Mouse (Mus musculus): ENCODE data around the gene A130010J15Rik. TPM values are rescaled to one million over a fixed set of nuclear protein-coding genes. Genes with fewer than 3 reads are reported as not detected.

A130010J15Rik gene
- polyA plus RNA-seq, 1 experiment from 2014 or later = 16.0 TPM

GRCm38 (mm10) chr1:193191675-193192283 is 23.9 kb downstream of the A130010J15Rik start:
- Histone ChIP-seq H3K4me2 (no peak overlapping the region), H3K4me3 (replicated peaks) (no peak overlapping the region), H3K9ac (no peak overlapping the region), H3K9me3 (no peaks in the 10 kb centered on the region), H3K4me1 (peaks cover 17% of the 10 kb centered on the region), H3K27me3 (0 out of 2 replicates have a peak, but pooled peaks cover 3% of the 10 kb centered on the region), H3K36me3 (replicated peaks) (no peaks in the 10 kb centered on the region), H3K27ac (no peak overlapping the region)
- no peak for ATAC-seq (ENCODE audit: low FRiP score)
- WGBS = 90% methylated on average over 7 of the region's 7 CpGs

DNA sequence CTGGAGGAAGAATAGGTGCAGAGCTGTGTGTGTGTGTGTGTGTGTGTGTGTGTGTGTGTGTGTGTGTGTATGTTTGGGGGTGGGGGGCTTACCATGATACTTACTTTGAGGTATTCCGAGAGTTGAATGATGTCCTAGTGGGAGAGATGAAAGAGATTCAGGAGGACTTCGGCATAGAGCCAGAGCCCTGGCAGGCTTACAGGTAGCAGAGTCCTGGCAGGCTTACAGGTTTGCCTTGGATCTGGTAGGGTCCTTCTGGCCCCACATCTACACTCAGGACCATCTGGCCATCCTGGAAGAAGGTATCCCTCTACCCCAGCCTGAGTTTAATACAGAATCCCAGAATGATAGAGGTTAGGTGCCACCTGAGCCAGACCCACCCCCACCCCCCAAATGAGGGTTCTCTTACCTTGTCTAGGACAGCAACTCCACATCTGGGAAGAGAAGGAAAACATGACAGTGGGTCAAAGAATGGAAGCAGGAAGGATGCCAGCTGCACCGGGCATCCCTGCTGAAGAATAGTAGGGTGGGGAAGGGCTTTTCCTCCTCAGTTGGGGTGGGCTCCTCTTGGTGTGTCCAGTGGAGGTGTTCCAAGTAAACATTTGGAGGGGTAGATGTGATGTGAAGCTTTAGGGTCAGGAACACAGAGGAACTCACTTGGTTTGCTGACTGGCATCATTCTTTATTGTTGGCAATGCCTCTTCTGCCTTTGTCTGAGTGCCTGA is 26.7 kb downstream of the A130010J15Rik start:
- ATAC-seq (ENCODE audit: low FRiP score) = no peak
- no peaks in the 10 kb centered on the region for H3K36me3 ChIP-seq (replicated peaks)
- H3K4me1 ChIP-seq = peaks cover 5% of the 10 kb centered on the region
- H3K27ac ChIP-seq = no peak overlapping the region
- H3K27me3 ChIP-seq = 0 out of 2 replicates have a peak, but pooled peaks cover 3% of the 10 kb centered on the region
- H3K4me2 ChIP-seq = no peak overlapping the region
- WGBS = 89% methylated on average over 3 of the region's 3 CpGs
- no peak overlapping the region for H3K9ac ChIP-seq
- no peak overlapping the region for H3K4me3 ChIP-seq (replicated peaks)
- no peaks in the 10 kb centered on the region for H3K9me3 ChIP-seq

DNA sequence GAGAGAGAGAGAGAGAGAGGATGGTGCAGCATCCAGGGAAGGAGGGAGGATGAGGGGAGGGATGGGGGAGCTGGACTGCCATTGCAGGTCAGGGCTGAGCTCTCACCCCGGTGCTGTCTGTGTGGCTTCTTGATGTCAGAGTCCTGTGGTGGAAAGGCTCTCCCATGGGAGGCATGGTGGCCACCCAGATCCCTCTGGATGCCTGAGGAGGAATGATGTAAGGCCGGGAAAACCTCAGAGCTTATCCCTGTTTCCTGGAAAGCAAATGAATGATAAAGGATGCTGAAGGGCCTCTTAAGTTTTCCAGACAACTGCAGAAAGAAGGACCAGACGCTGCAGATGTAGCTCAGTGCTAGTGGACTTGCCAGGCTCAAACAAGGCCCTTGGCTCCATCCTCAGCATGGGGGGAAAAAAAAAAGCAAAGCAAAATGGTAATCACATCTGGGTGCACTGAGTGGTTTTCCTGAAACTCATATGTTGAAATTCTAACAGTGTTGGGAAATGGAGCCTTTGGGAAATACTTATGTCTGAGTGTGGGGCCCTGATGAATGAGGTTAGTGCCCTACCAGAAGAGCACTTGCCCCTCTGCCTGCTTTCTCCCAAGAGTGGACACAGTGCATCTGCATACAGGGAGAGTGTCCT is 27.4 kb downstream of the A130010J15Rik start:
- Histone ChIP-seq H3K4me1 (no peaks in the 10 kb centered on the region), H3K4me2 (no peak overlapping the region), H3K27ac (no peak overlapping the region), H3K9ac (no peak overlapping the region), H3K9me3 (no peaks in the 10 kb centered on the region), H3K36me3 (replicated peaks) (no peaks in the 10 kb centered on the region), H3K27me3 (no peaks in the 10 kb centered on the region), H3K4me3 (replicated peaks) (no peak overlapping the region)
- no peak for ATAC-seq (ENCODE audit: low FRiP score)
- WGBS = 63% methylated on average over 3 of the region's 3 CpGs

- Histone ChIP-seq H3K36me3 (replicated peaks) (no peaks in the 10 kb centered on the region), H3K9me3 (no peaks in the 10 kb centered on the region), H3K4me3 (replicated peaks) (no peak overlapping the region), H3K4me2 (no peak overlapping the region), H3K27me3 (no peaks in the 10 kb centered on the region; the same call in 1 of the 2 replicates), H3K9ac (no peak overlapping the region), H3K4me1 (no peaks in the 10 kb centered on the region), H3K27ac (no peak overlapping the region)
- 93% methylated on average over 18 of the region's 18 CpGs for WGBS
- no peak for ATAC-seq (ENCODE audit: low FRiP score)
These were observed 29.8 kb downstream of the A130010J15Rik start for GRCm38 (mm10) chr1:193197494-193198205.

- Histone ChIP-seq H3K9me3 (no peaks in the 10 kb centered on the region), H3K4me2 (no peak overlapping the region), H3K4me3 (replicated peaks) (no peak overlapping the region), H3K27ac (no peak overlapping the region), H3K9ac (no peak overlapping the region), H3K36me3 (replicated peaks) (no peaks in the 10 kb centered on the region), H3K27me3 (no peaks in the 10 kb centered on the region; the same call in 1 of the 2 replicates), H3K4me1 (no peaks in the 10 kb centered on the region)
- no peak for ATAC-seq (ENCODE audit: low FRiP score)
- 80% methylated on average over 2 of the region's 2 CpGs for WGBS
These were observed 30.5 kb downstream of the A130010J15Rik start for GRCm38 (mm10) chr1:193198312-193198711.

DNA sequence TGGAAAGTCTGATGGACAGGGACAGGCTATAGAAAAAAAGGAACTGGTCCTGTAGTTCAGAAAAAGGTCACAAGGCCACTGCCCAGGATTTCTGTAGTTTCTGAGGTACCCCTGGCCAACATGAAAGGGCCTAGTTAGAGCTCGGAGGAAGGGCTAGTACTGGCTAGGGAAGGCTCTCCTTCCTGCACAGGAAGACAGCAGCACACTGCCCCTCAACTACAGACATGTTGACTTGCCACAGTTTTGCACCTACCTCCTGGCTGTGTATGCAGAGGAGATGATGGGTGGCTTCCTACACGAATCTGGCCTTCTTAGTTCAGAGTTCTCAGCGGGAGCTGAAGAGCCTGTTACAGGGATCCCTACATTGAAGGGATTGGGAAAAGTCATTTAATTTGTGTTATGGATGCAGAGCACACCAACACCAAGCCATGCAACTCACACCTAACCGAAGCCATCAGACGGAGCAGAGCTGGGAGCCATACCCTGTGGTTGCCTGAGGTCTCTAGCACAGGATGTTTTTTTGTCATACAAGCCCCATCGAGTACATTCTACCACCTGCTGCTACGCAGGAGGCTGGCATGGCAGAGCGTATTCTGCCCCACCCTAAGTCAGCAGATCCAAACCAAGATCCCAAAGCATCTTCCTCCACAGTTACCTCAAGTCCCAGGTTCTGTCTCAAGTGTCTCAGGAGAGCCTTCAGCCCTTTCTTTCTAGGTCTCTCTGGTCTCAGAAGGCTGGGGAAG is 33.0 kb downstream of the A130010J15Rik start:
- no peak for ATAC-seq (ENCODE audit: low FRiP score)
- WGBS = 83% methylated on average over 8 of the region's 8 CpGs
- Histone ChIP-seq H3K27ac (no peak overlapping the region), H3K4me1 (no peaks in the 10 kb centered on the region), H3K4me2 (no peak overlapping the region), H3K4me3 (replicated peaks) (no peak overlapping the region), H3K27me3 (no peaks in the 10 kb centered on the region; the same call in 1 of the 2 replicates), H3K9me3 (no peaks in the 10 kb centered on the region), H3K36me3 (replicated peaks) (no peaks in the 10 kb centered on the region), H3K9ac (no peak overlapping the region)

DNA sequence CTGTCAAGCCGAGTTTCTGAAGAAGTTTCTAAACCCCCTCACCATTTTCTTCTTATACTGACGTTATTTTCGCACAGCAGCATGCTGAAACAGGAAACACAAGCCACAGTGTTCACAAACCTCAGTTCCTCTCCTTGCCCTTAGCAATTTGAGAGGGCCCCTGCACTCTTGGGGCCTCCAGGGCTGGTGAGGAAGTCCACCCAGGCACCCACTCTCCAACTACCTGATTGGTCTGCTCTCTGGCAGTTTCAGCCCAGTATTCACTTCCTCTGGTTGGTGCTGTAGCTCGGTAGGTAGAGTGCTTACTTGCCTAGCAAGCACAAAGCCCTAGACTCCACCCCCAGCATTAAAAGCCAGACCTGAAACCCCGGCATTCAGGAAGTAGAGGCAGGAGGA is 33.5 kb downstream of the A130010J15Rik start, which contains the start of gene Traf3ip3:
TSS of gene Traf3ip3 (minus strand) at position 321 of the 396 bp plus-strand sequence.
- WGBS = 68% methylated on average over 5 of the region's 5 CpGs
- Histone ChIP-seq H3K4me2 (no peak within 1 kb of the TSS), H3K27ac (no peak within 1 kb of the TSS), H3K36me3 (replicated peaks) (no peaks in the 10 kb centered on the region), H3K9ac (no peak within 1 kb of the TSS), H3K4me3 (replicated peaks) (no peak within 1 kb of the TSS), H3K27me3 (no peaks in the 10 kb centered on the region; the same call in 1 of the 2 replicates), H3K9me3 (no peaks in the 10 kb centered on the region), H3K4me1 (no peaks in the 10 kb centered on the region)
- ATAC-seq (ENCODE audit: low FRiP score) = no peak

- no peaks in the 10 kb centered on the region for H3K4me1 ChIP-seq
- H3K9ac ChIP-seq = no peak overlapping the region
- H3K9me3 ChIP-seq = no peaks in the 10 kb centered on the region
- no peak for ATAC-seq (ENCODE audit: low FRiP score)
- WGBS = 81% methylated on average over 2 of the region's 2 CpGs
- H3K36me3 ChIP-seq (replicated peaks) = no peaks in the 10 kb centered on the region
- no peak overlapping the region for H3K4me3 ChIP-seq (replicated peaks)
- no peak overlapping the region for H3K27ac ChIP-seq
- no peak overlapping the region for H3K4me2 ChIP-seq
- H3K27me3 ChIP-seq = no peaks in the 10 kb centered on the region; the same call in 1 of the 2 replicates
These were observed 36.0 kb downstream of the A130010J15Rik start for GRCm38 (mm10) chr1:193203821-193204220.

- 93% methylated on average over 2 of the region's 2 CpGs for WGBS
- Histone ChIP-seq H3K9ac (no peak overlapping the region), H3K4me3 (replicated peaks) (no peak overlapping the region), H3K9me3 (no peaks in the 10 kb centered on the region), H3K27me3 (no peaks in the 10 kb centered on the region; the same call in 1 of the 2 replicates), H3K4me2 (no peak overlapping the region), H3K27ac (no peak overlapping the region), H3K4me1 (no peaks in the 10 kb centered on the region), H3K36me3 (replicated peaks) (no peaks in the 10 kb centered on the region)
- ATAC-seq (ENCODE audit: low FRiP score) = no peak
These were observed 37.6 kb downstream of the A130010J15Rik start for GRCm38 (mm10) chr1:193205431-193205830.

GRCm38 (mm10) chr1:193207503-193207902 is 39.7 kb downstream of the A130010J15Rik start, which contains the start of gene Lamb3:
Lamb3 (plus strand) TSS chr1:193207699.
- WGBS = 96% methylated on average over 3 of the region's 3 CpGs
- no peaks in the 10 kb centered on the region for H3K4me1 ChIP-seq
- no peak within 1 kb of the TSS for H3K27ac ChIP-seq
- H3K36me3 ChIP-seq (replicated peaks) = no peaks in the 10 kb centered on the region
- no peak within 1 kb of the TSS for H3K9ac ChIP-seq
- H3K4me3 ChIP-seq (replicated peaks) = no peak within 1 kb of the TSS
- H3K27me3 ChIP-seq = no peaks in the 10 kb centered on the region
- no peak for ATAC-seq (ENCODE audit: low FRiP score)
- H3K9me3 ChIP-seq = no peaks in the 10 kb centered on the region
- H3K4me2 ChIP-seq = no peak within 1 kb of the TSS

- no peaks in the 10 kb centered on the region for H3K36me3 ChIP-seq (replicated peaks)
- ATAC-seq (ENCODE audit: low FRiP score) = no peak
- 48% methylated on average over 2 of the region's 2 CpGs for WGBS
- H3K27me3 ChIP-seq = no peaks in the 10 kb centered on the region
- no peak overlapping the region for H3K9ac ChIP-seq
- H3K4me1 ChIP-seq = no peaks in the 10 kb centered on the region
- H3K4me3 ChIP-seq (replicated peaks) = no peak overlapping the region
- no peak overlapping the region for H3K4me2 ChIP-seq
- no peaks in the 10 kb centered on the region for H3K9me3 ChIP-seq
- H3K27ac ChIP-seq = no peak overlapping the region
These were observed 40.3 kb downstream of the A130010J15Rik start for GRCm38 (mm10) chr1:193208178-193208577.

Data from forebrain, embryonic 12.5 days (tissue).